Mouse (Mus musculus): Measurements from ENCODE around the gene Krt12.

Gene Krt12

DNA sequence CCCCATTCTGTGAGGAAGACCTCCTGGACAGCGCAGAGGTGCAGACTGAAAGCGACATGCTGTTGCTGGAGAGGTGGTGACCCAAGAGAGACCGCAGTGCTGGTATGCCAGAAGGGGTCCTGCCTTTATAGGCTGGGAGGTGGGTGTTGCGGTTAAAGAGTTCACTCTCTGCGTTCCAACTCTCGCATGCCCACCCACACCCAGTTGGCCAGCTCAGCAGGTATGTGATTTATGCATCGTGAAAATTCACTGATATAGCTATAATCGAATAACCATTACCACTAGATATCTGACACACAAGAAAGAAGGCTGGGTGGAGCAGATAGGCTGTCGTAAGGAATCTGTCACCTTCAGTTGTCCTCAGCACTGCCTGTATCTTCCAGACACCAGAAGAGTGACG, at the start of gene Krt12:
TSS of gene Krt12 (minus strand) at position 101 of the 400 bp plus-strand sequence.
- in situ Hi-C loops (cut with MboI, MseI), result no loop called here

DNA sequence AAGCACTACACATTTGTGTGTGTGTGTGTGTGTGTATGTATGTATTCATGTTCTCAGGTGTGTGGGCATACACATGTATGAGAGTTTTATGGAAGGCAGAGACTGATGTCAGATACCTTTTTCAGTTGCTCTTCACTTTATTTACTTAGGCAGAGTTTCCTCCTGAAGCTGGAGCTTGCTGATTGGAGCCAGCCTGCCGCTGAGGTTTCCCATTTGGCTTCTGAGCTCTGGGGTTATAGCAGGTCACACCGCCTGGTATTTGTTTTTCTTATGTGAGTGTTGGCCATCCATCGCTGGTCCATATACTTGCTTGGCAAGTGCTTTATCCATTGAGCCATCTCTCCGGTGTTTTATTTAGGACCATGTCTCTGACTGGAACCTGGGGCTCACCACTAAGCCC, 47.2 kb upstream of the Krt12 start:
- in situ Hi-C loops (cut with MboI, MseI), result loop anchor here (5.0 to 10.0 kb wide), 3 partner anchors 87 to 813 kb away; partner anchors contain the start of gene Krt33a (in 1 of the 2)

DNA sequence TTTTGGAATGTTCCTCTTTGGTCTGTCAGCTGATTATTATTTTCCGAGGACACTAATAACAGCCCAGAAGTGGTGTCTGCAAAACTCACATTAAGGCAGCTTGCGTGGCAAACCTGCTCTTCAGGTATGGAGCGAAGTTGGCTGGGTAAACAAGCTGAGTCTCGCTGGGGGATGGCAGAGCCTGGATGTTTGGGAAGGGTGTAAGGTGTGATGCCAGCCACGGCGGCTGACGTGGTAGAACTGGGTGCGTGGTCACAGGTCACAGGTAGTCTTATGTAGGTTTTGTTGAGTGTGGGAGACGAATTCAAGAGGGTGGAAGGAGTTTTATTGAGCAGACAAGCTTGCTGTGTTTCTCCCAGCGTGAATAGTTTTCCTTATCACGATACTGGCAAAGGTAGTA, 46.5 kb upstream of the Krt12 start:
- in situ Hi-C loops (cut with MboI, MseI), result loop anchor here (5.0 to 10.0 kb wide), 3 partner anchors 86 to 814 kb away; partner anchors contain the start of gene Krt33a (in 1 of the 2)

DNA sequence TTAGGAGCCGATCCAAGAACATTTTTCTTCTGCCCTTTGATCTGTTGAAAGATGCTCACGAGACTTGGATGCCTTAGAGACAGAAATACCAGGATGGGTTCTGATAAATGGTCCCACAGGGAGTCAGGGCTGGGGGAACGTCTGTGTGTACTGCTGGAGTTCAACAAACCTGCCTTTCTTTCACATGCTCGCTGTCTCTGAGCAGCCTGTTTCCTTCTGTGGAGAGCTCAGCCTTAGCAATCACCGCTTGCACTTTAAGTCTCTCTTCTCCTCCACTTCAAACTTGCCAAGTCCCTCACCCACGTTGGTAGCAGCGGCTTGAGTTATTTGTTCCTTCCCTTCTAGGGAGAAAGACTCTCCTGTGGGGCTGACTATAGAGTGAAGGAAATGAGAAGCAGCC, 44.3 kb upstream of the Krt12 start:
- in situ Hi-C loops (cut with MboI, MseI), result loop anchor here (5.0 to 10.0 kb wide), 3 partner anchors 84 to 816 kb away; partner anchors contain the start of gene Krt33a (in 1 of the 2)

DNA sequence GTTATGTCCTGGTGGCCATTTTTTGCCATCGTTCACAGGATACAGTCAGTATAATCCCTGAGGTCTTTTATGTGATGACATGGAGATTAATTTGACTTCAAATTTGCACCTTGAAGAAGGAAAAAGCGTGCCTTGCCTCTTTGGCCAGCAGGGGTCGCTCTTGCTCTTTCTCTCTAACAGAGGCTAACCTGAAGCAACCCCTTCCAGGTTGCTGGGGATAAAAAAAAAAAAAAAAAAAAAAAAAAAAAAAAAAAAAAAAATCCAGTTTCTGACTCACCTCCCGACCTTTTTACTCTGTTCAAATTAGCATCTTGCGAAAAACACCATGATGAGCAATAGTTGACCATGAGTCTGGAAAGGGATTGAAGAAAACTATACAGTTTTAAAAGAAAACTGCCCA, 42.8 kb upstream of the Krt12 start:
- in situ Hi-C loops (cut with MboI, MseI), result loop anchor here (5.0 to 10.0 kb wide), 6 partner anchors 53 to 827 kb away; partner anchors contain the start of gene Krt33a (in 1 of the 2)

DNA sequence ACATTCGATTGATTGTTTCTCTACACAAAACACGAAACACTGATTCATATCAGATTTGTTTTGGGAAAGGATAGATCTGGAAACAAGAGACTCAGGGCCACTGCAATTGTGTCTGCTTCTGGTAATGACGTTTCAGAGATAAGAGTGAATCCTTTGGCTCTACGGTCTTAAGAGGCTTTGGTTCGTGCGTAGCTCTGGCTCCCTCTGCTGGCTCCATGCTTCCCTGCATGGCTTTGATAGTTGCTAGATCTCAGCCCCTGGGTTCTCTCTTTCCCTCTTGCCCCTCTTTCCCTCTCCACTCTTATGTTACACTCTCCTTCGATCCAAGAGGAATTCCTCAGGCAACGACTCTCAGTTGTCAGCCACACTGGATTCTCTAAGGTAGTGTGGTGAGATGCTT, 41.1 kb upstream of the Krt12 start:
- in situ Hi-C loops (cut with MboI, MseI), result loop anchor here (5.0 to 10.0 kb wide), 5 partner anchors 51 to 829 kb away; partner anchors contain the start of gene Krt33a (in 1 of the 2)

DNA sequence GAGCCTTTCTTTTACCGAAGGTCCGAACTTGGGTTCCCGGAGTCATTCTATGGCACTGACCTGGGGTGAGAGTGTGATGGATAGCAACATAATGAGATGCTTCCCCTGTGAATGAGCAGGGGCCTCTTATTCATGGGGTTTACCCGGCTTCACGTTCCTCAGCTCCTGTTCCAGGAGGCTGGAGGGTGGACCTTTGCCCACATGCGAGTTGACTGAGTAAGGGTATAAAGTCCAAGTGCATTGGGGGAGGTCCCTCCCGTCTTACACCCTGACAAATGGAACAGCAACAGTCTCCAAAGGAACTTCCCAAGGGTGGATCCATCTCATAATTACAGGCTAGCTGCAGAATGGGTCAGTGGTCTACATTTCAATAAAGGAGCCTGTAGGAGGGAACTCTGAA, 39.7 kb upstream of the Krt12 start:
- in situ Hi-C loops (cut with MboI, MseI), result loop anchor here (5.0 to 10.0 kb wide), 5 partner anchors 49 to 831 kb away; partner anchors contain the start of gene Krt33a (in 1 of the 2)

DNA sequence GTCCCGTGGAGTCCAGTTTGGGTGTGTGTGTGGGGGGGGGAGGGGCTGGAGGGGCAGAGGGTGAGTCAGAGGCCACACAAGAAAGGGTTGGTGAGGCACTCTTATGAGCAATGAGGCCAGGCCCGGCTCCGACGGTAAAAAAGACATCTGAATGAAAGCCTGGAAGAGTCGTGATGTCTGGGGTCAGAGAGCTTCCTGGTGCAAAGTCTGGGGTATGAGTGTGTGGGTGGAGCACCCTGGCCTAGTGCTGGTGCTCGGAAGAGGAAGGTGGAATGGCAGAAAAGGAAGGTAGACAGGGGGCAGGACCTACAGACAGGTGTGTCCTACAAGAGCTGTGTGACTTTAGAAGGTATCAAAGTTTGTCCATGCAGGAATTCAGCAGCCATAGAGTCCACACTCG, 36.8 kb upstream of the Krt12 start:
- in situ Hi-C loops (cut with MboI, MseI), result no loop called here

DNA sequence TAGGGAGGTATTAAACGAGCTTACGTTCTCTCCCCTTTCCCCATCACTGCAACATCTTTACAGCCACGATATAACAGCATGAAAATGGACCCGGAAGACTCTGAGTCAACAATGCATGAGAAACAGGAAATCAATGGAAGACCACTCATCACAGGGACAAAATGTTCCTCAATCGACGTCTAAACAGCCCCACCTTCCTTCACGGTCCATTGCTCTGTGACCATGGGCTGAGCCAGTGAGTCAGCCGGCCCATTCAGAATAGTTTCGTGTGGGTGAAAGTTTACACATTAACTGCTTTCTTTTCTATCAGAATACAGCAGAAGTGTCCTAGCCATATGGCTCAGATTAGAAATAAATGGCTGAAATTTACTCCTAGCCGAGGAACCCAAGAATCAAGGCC, 32.7 kb upstream of the Krt12 start:
- in situ Hi-C loops (cut with MboI, MseI), result no loop called here

DNA sequence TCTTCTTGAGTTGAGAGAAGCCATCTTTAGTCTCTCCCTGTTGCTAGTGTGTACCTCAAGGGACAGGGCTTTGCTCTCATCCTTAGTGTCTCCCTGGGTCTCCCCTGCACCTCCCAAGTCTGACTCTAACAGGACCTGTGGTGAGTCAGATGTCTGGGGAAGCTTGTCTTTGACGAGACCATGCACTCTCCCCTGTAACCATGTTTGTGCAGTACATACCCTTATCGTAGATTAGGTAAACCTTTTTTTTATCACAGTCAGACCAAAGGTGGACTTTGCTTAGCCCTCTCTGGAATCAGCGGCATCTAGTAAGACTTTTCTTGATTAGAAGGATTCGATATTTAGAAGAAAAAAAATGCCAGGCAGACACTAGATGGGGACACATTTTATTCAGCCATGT, 32.0 kb upstream of the Krt12 start:
- in situ Hi-C loops (cut with MboI, MseI), result no loop called here

DNA sequence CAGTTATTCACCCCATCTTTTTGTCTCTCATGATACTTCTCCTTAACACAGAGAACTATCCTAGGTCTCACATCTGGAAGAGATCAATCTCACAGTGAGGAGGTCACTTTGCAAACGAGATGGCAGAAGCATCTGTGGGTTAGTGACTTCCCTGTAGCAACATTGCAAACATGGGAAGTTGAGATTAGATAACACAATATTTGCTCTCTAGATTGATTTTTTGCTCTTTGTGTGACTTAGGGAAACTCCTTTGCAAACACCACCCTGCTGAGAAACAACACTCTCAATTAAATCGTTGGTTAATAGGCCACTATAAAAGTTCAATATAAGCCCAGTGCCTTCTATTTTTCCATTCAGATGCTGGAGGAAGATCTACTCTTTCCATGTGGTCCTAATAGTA, 26.7 kb upstream of the Krt12 start:
- in situ Hi-C loops (cut with MboI, MseI), result no loop called here

DNA sequence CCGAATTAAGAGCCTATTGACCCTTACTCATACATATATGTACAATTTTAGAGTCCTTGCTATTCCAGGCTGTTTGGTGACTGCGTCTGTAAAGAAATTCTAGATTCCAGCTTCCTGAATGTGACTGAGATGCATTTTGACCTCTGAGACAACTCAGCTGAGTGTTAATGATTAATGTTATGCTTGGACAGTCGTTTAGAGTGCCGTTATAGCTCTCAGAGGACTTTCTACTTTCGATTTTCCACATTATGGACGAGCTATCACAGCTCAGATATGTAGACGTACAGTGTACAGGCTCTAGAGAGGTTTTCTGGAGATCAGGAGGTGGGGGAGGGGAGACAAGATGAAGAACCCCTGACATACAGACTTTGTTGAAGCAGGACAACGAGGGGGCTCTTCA, 19.2 kb upstream of the Krt12 start:
- in situ Hi-C loops (cut with MboI, MseI), result no loop called here

DNA sequence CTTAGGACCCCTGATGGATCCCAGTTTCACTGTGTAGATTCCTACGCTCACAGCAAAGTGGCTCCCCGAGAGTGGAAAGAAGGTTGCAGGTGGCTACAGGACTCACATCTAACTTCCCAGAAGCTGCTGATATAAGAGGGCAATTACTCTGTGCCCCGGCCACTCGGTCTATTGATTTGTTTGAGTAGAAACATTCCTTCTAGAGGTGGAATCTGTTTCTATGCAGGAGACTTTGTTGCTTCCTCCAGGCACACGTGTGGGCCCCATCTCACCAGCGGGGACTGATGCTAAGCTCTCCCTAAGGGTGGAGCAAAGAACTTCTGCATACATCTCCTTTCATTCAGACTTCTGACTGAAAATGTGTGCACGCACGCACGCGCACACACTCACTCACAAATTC, 17.4 kb upstream of the Krt12 start:
- in situ Hi-C loops (cut with MboI, MseI), result no loop called here

DNA sequence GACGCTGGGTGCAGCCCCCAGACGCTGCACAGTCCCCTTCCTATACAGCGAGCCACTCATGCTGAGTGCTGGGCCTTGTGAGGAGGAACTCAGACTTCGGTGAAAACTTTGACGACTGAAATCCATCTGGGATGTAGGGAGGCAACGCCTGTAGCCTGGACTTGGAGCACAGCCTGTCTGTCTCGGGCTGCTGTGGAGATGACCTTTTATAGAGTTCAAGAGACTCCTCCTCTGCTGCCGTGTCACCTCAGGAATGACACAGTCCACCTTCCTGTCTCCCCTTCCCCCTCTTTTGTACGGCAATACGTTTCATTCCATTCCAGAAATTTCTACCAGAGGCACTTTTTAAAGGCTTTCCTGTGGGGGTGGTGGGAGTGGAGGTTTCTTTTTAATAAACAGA, 15.9 kb upstream of the Krt12 start, which contains the start of gene Krt20:
TSS of gene Krt20 (minus strand) at position 179 of the 400 bp plus-strand sequence.
- in situ Hi-C loops (cut with MboI, MseI), result no loop called here

DNA sequence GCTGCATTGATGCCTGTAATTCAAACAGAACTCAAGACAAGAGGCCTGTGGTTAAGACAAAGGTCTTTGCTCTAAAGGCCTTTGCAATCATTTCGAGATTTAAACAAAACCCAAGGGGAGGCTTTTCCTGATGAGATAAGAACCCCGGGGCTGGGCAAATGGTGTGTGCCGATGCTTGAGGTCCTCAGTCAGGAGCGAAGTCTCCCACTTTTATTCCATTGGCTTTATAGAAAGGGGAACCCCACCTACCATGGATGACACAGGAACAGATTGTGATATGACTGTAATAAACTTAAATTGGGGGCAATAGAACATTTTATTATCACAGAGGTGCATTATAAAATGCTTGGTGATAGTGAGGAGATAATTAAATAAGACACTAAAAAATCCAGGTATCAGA, 14.6 kb upstream of the Krt12 start:
- in situ Hi-C loops (cut with MboI, MseI), result no loop called here

DNA sequence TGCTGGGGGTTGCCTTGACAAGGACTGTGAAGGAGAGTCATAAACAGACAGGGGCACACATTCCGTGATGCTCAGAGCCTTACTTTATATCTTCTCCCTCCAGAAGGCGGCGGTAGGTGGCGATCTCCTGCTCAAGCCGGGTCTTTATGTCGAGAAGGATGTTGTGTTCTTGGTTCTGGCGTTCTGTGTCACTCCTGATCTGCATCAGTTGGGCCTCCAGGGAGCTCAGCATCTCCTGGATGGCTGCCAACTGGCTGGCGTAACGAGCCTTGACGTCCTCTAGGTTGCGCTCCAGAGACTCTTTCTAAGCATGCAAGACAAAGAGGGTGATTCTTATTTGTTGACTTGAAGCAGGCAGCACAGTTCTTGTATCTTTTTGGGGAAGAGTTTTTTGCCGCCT, 8.6 kb upstream of the Krt12 start:
- in situ Hi-C loops (cut with MboI, MseI), result no loop called here

DNA sequence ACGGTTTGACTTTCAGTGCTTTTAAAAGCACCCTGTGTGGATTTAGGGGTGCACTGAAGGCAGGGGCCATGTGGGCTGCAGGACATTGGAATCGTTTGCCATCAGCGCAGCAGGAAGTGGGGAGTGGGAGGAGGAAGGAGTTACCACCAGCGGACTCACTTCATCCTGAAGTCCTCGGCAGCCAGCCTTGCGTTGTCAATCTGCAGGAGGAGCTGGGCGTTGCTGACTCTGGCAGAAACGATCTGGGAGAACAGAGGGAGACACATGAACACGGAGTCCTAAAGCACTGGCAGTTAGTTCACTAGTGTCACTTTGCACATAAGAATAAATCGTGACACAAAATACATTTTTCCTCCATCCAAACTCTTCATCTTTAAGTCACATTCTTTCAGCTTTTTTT, 1.5 kb downstream of the Krt12 start:
- in situ Hi-C loops (cut with MboI, MseI), result no loop called here

DNA sequence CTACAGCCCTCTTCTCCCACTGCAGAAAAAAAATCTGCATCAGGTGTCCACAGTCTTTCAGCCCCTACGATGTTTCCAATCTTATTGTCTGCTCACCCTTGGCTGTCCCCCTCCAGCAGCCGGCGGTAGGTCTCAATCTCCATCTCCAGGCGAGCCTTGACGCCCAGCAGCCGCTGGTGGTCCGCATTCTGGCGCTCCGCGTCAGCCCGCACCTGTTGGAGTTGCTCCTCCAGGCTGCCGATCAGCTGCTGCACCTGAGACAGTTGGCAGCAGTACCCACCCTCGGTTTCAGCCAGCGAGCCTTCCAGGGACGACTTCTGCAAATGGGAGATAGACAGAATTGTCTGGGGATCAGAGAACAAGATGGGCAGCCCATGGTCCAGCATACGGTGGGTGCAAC, 4.2 kb downstream of the Krt12 start:
- in situ Hi-C loops (cut with MboI, MseI), result no loop called here

DNA sequence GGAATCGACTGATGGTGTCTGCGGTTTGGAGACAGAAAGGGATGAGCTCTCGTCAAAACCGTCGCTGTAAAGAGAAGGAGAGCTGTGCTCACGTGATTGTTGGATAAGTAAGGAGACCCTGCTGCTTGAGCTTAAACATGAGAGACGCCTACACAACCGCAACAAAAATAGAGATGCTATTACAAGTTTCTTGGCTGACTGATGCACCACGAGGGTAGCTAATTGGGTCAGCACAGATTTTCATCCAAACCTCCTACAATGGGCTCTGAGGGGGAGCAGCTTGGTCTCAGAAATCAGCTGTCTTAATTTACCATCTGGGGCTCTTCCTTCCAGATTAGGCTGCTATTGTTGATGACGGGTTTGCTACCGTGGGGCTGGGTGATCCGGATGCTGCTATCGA, 5.2 kb downstream of the Krt12 start:
- in situ Hi-C loops (cut with MboI, MseI), result no loop called here

DNA sequence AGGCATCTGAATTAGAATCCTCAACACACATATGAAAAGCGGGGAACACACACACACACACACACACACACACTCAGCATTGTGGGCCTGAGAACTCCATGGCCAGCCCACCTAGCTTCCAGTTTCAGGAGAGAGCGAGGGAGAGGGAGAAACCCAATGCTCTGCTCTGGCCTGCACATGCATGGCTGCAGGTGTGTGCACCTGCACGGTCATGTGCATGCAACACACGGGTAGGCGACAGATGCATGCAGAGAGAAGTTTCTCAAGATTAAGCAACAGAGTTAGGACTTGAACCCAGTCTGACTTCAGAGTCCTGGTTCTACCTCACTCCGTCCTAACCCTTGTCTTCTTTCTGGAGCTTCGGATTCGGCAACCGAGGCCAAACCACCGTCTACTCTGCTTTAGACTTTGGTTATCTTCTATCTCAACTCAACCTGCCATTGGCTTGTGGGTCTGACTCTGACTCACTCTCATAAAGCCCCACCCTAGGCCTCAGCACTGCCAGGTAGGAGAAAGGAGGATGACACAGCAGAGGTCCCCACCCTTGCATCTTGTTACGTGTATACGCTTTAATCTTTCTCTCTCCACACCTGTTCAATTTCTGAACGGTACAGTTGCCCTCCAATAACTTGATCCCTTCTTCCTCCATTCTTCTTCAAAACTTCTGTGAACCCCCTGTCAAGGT, 7.5 kb downstream of the Krt12 start:
- in situ Hi-C loops (cut with MboI, MseI), result loop anchor here in 1 of 2 experiments (5.0 kb wide), 1 partner anchor 48 kb away; no protein-coding TSS in a partner anchor

DNA sequence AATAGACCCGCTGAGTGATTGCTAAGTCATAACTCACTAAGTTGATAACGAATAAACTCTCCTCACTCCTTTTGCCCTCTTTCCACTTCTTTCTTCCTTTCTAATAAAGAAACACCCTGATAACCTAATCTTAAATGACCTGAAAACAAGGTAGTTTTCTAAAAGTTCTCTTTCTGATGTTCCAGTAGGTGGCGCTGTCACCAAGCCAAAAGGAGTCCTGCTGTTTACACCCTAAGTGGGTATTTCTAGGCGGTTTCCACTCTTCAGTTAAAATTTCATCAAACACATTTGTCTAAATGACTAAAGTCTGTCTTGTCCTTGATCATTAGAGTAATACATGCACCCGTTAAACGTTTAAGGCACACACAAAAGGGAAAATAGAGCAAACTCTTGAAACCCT, 8.8 kb downstream of the Krt12 start:
- in situ Hi-C loops (cut with MboI, MseI), result loop anchor here in 1 of 2 experiments (5.0 kb wide), 1 partner anchor 49 kb away; no protein-coding TSS in a partner anchor

DNA sequence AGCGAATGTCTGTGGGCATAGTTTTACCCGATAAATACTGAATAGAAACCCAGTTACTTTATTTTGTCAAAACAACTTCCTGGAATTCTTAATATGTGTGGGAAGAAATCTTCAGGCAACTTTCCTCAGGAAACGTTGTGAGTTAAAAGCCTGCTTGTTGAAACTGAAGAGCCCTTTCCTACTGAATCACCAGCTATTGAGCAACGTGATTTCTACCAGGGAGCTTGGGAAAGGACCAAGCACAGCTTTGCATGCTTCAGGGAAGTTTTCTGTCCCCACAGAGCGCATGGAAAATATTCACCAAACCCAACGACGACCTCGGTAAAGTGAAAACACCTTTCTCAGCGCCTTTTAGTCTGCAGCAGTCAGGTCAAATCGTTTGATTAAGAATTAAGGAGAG, 15.9 kb downstream of the Krt12 start:
- in situ Hi-C loops (cut with MboI, MseI), result no loop called here

DNA sequence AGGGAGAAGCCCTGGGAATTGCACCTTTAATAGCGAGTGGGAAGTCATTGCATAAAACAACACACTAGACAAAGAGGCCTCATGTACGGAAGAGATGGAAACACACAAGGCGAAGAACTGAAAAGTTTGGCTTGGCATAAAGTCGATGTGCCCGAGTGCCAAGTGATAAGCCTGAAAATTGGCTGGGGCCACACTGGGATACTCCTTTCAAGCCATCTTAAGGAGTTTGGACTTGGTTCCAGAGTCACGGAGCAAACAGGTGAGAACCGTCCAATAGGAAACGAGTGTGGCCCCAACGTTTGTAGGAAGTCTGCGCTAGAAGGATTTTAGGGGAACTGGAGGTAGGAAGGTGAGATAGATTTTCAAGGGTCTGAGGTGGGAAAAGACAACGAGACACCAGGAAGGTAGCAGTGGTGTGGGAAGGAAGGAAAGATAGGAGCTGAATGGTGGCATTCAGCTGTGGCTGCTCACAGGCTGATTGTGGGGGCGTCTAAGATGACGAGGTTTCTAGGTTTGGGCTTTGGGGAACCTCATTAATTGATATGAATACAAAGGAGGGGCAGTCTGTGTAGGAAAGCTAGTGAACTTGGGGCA, 22.0 kb downstream of the Krt12 start:
- in situ Hi-C loops (cut with MboI, MseI), result no loop called here
